Mouse (Mus musculus): ENCODE measurements around the gene Stra6l. TPM values are rescaled to one million over a fixed set of nuclear protein-coding genes. Genes with fewer than 3 reads are reported as not detected.

The Stra6l gene
- polyA plus RNA-seq, 1 experiment = 0.02 TPM

- H3K27ac ChIP-seq (ENCODE audit: insufficient read depth, low read length) = no peak overlapping the region
These were observed 16.5 kb upstream of the Stra6l start for GRCm38 (mm10) chr4:45831996-45832395.

GRCm38 (mm10) chr4:45833461-45833860, 15.0 kb upstream of the Stra6l start:
- TF ChIP-seq CTCF (IDR thresholded peaks at IDR 0.05; ENCODE audit: extremely low read depth, insufficient read depth, low read length) (no peak), POLR2A (IDR thresholded peaks at IDR 0.05; ENCODE audit: extremely low read depth, insufficient read depth, low read length) (no peak)
- H3K4me1 ChIP-seq (ENCODE audit: control insufficient read depth, insufficient read depth, low read length) = peaks cover 3% of the 10 kb centered on the region; the same call in 1 of the 2 replicates
- no peak overlapping the region for H3K4me3 ChIP-seq (ENCODE audit: insufficient read depth, low read length)
- H3K27ac ChIP-seq (ENCODE audit: insufficient read depth, low read length) = no peak overlapping the region

More at GRCm38 (mm10) chr4:45831996-45832395, 16.5 kb upstream of the Stra6l start:
- Histone ChIP-seq H3K4me1 (ENCODE audit: control insufficient read depth, insufficient read depth, low read length) (peaks cover 3% of the 10 kb centered on the region; the same call in 1 of the 2 replicates), H3K4me3 (ENCODE audit: insufficient read depth, low read length) (no peak overlapping the region)
- no peak for TF ChIP-seq CTCF (IDR thresholded peaks at IDR 0.05; ENCODE audit: extremely low read depth, insufficient read depth, low read length)
- TF ChIP-seq POLR2A (IDR thresholded peaks at IDR 0.05; ENCODE audit: extremely low read depth, insufficient read depth, low read length) = no peak

GRCm38 (mm10) chr4:45844355-45844754, 4.1 kb upstream of the Stra6l start:
- H3K27ac ChIP-seq (ENCODE audit: insufficient read depth, low read length) = no peak overlapping the region
- TF ChIP-seq POLR2A (IDR thresholded peaks at IDR 0.05; ENCODE audit: extremely low read depth, insufficient read depth, low read length) (no peak), CTCF (IDR thresholded peaks at IDR 0.05; ENCODE audit: extremely low read depth, insufficient read depth, low read length) (peak; percentile 73)
- no peaks in the 10 kb centered on the region for H3K4me1 ChIP-seq (ENCODE audit: control insufficient read depth, insufficient read depth, low read length)
- no peak overlapping the region for H3K4me3 ChIP-seq (ENCODE audit: insufficient read depth, low read length)

GRCm38 (mm10) chr4:45846263-45846662, 2.2 kb upstream of the Stra6l start:
- TF ChIP-seq CTCF (IDR thresholded peaks at IDR 0.05; ENCODE audit: extremely low read depth, insufficient read depth, low read length) (no peak), POLR2A (IDR thresholded peaks at IDR 0.05; ENCODE audit: extremely low read depth, insufficient read depth, low read length) (no peak)
- H3K4me1 ChIP-seq (ENCODE audit: control insufficient read depth, insufficient read depth, low read length) = no peaks in the 10 kb centered on the region
- no peak overlapping the region for H3K4me3 ChIP-seq (ENCODE audit: insufficient read depth, low read length)
- H3K27ac ChIP-seq (ENCODE audit: insufficient read depth, low read length) = no peak overlapping the region

- Histone ChIP-seq H3K4me1 (ENCODE audit: control insufficient read depth, insufficient read depth, low read length) (no peaks in the 10 kb centered on the region), H3K4me3 (ENCODE audit: insufficient read depth, low read length) (no peak overlapping the region), H3K27ac (ENCODE audit: insufficient read depth, low read length) (no peak overlapping the region)
- TF ChIP-seq CTCF (IDR thresholded peaks at IDR 0.05; ENCODE audit: extremely low read depth, insufficient read depth, low read length) (no peak), POLR2A (IDR thresholded peaks at IDR 0.05; ENCODE audit: extremely low read depth, insufficient read depth, low read length) (no peak)
These were observed 327 bp downstream of the Stra6l start for GRCm38 (mm10) chr4:45848825-45849156.

GRCm38 (mm10) chr4:45849419-45849818, 955 bp downstream of the Stra6l start:
- TF ChIP-seq CTCF (IDR thresholded peaks at IDR 0.05; ENCODE audit: extremely low read depth, insufficient read depth, low read length) = no peak
- no peak for TF ChIP-seq POLR2A (IDR thresholded peaks at IDR 0.05; ENCODE audit: extremely low read depth, insufficient read depth, low read length)
- H3K27ac ChIP-seq (ENCODE audit: insufficient read depth, low read length) = no peak overlapping the region
- H3K4me1 ChIP-seq (ENCODE audit: control insufficient read depth, insufficient read depth, low read length) = no peaks in the 10 kb centered on the region
- H3K4me3 ChIP-seq (ENCODE audit: insufficient read depth, low read length) = no peak overlapping the region

- Histone ChIP-seq H3K4me1 (ENCODE audit: control insufficient read depth, insufficient read depth, low read length) (no peaks in the 10 kb centered on the region), H3K4me3 (ENCODE audit: insufficient read depth, low read length) (no peak overlapping the region), H3K27ac (ENCODE audit: insufficient read depth, low read length) (no peak overlapping the region)
- no peak for TF ChIP-seq POLR2A (IDR thresholded peaks at IDR 0.05; ENCODE audit: extremely low read depth, insufficient read depth, low read length)
- no peak for TF ChIP-seq CTCF (IDR thresholded peaks at IDR 0.05; ENCODE audit: extremely low read depth, insufficient read depth, low read length)
These were observed 3.2 kb downstream of the Stra6l start for GRCm38 (mm10) chr4:45851640-45852051.

GRCm38 (mm10) chr4:45853496-45854246, 5.2 kb downstream of the Stra6l start:
- H3K4me3 ChIP-seq (ENCODE audit: insufficient read depth, low read length) = no peak overlapping the region
- TF ChIP-seq CTCF (IDR thresholded peaks at IDR 0.05; ENCODE audit: extremely low read depth, insufficient read depth, low read length) (no peak), POLR2A (IDR thresholded peaks at IDR 0.05; ENCODE audit: extremely low read depth, insufficient read depth, low read length) (no peak)
- no peak overlapping the region for H3K27ac ChIP-seq (ENCODE audit: insufficient read depth, low read length)
- no peaks in the 10 kb centered on the region for H3K4me1 ChIP-seq (ENCODE audit: control insufficient read depth, insufficient read depth, low read length)

GRCm38 (mm10) chr4:45855803-45856424, 7.5 kb downstream of the Stra6l start:
- no peaks in the 10 kb centered on the region for H3K4me1 ChIP-seq (ENCODE audit: control insufficient read depth, insufficient read depth, low read length)

GRCm38 (mm10) chr4:45861160-45861559, 12.7 kb downstream of the Stra6l start:
- TF ChIP-seq POLR2A (IDR thresholded peaks at IDR 0.05; ENCODE audit: extremely low read depth, insufficient read depth, low read length) (no peak), CTCF (IDR thresholded peaks at IDR 0.05; ENCODE audit: extremely low read depth, insufficient read depth, low read length) (no peak)
- Histone ChIP-seq H3K4me1 (ENCODE audit: control insufficient read depth, insufficient read depth, low read length) (no peaks in the 10 kb centered on the region), H3K27ac (ENCODE audit: insufficient read depth, low read length) (no peak overlapping the region), H3K4me3 (ENCODE audit: insufficient read depth, low read length) (no peak overlapping the region)

More at GRCm38 (mm10) chr4:45855803-45856424, 7.5 kb downstream of the Stra6l start:
- Histone ChIP-seq H3K27ac (ENCODE audit: insufficient read depth, low read length) (no peak overlapping the region), H3K4me3 (ENCODE audit: insufficient read depth, low read length) (no peak overlapping the region)
- TF ChIP-seq CTCF (IDR thresholded peaks at IDR 0.05; ENCODE audit: extremely low read depth, insufficient read depth, low read length) = peak; percentile 87
- TF ChIP-seq POLR2A (IDR thresholded peaks at IDR 0.05; ENCODE audit: extremely low read depth, insufficient read depth, low read length) = no peak

Measured in cortical plate, adult 2 months (tissue).